Mouse (Mus musculus) urinary bladder, postnatal 14 days (tissue): ENCODE measurements around the gene Zfp39.

Experiments
- DNase-seq: peaks from one replicate; pipeline ENCODE4 v3.0.0; 2021; ENCODE audit warnings: low spot score

Zfp39 gene

DNA sequence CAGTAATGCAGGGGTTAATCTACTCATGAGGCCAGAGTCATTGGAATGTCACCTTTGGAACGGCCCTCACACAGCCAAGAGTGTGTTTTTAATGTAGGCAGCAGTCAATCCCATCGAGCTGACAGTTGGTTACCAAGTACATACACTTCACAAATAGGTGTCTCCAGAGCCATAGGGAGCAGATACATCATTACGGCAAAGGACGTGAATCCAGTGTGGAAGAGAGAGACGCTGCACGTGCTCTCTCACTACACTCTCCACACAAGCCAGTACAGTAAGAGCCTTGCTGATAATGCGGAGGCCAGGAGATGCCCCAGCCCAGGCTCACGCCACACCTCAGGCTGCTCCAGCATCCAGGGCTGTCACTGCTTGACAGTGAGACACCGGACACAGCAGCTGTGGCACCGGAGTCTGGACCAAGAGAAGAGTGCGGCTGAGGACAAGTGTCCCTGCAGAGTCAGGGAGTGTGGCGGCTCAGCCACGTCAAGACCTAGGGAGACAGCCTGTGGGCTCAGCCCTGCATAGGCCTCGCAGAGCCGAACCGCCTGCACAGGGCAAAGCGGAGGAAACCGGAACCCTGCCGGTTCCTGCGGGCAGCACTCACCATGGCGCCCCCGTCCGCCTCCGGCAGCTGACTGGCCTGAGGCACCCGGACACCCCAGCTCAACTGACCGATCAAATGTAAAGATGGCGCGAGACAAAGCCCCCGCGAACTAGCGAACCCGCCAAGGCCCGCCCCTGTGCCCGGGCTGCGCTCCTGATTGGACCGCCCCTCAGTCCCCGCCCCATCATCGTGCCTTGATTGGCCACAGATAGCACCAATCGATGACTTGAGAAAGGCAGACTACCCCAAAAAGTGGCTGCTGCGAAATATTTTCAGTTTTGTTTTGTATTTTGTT is at the start of gene Zfp39:
Gene Zfp39, minus strand, starts transcription at position 715 of the 899 bp plus-strand sequence.
- peak; percentile 95 for DNase-seq

DNA sequence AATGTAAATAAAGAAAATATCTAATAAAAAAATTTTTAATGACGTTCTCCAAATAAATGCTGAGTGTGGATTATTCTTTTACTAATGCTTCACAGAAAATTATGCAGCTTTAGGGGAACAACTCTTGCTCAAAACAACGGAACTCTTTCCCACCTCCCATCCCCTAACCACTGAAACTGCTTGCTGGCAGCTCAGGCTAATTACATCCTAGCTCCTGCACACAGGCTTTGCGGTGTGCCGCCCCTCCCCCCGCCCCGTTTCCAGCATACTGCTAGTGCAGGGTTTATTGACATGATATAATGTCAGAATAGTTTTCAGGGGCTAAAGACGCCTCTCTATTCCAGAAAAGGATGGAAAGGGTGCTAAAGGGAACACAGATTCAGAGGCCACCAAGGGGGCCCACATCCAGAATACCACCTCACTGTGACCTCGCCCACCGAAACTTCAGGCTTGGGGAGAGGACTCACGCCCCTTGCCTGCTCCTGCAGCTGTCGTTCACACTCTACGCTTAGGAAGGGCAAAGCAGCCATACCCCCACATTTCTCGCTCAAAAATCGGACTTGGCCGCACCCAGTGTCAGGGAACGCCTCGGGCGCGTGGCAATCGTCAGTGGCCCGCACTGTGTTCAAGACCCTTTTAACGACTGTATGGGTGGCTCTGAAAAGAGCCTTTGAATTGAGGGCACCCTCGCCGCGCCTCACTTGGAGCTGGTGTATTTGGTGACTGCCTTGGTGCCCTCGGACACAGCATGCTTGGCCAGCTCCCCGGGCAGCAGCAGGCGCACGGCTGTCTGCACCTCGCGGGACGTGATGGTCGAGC is 49.5 kb upstream of the Zfp39 start:
- no peak for DNase-seq

DNA sequence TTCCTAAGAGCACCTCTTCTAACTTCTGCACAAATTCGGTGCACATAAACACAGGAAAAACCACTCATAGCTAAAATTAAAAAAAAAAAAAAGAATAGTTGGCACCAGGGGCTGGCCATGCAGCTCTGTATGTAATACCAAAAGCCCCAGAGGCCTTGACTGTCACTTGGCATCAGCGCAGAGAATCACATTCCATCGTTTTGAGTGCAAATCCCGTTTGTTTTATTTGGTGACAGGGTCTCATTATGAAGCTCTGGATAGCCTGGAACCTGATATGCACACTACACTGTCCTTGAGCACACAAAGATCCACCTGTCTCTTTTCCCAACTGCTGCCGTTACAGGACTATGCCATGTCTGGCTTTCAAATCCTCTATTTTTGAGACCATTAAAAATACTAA is 47.2 kb upstream of the Zfp39 start:
- DNase-seq = no peak

DNA sequence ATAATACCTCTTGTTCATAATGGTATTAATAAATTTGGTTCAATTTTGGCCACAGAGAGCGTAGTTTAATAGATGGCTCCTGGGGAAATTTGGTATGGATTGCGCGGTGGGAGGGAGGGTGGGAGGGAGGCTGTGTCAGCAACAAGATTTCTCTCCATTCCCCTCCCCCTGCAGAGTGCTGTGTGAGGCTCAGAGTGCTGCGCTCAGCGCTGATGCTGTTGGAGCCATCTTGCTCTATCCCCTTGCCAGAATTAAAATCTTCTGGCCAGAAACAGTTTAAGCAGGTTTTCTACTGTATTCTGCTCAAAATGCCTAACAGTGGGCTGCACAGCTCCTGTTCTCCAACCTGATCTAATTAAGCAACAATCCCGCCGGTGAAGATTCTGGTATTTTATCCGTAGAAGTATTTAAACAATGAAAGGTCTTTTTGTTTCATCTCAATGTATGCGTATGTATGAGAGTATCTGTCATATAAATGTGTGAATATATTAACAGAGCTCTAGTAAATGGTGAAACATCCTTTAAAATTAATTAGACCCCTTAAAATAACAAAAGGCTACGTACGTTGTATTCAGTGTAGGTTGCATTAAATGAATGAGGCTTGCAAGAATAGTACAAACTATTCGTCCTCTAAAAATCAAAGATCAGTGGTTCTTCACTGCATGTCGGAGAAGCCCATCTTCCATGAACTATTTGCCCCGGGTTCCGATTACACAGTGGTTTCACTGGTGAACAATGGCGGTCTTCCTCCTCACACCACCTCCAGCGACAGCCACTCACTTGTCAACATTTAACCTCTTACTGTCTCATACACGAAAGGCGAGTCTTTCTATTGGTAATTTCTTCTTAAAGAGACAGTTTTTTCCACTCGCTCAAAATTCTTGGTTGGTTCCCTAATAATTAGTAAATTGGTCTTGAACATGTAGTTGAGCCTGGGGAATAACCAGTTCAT is 45.7 kb upstream of the Zfp39 start:
- no peak for DNase-seq

DNA sequence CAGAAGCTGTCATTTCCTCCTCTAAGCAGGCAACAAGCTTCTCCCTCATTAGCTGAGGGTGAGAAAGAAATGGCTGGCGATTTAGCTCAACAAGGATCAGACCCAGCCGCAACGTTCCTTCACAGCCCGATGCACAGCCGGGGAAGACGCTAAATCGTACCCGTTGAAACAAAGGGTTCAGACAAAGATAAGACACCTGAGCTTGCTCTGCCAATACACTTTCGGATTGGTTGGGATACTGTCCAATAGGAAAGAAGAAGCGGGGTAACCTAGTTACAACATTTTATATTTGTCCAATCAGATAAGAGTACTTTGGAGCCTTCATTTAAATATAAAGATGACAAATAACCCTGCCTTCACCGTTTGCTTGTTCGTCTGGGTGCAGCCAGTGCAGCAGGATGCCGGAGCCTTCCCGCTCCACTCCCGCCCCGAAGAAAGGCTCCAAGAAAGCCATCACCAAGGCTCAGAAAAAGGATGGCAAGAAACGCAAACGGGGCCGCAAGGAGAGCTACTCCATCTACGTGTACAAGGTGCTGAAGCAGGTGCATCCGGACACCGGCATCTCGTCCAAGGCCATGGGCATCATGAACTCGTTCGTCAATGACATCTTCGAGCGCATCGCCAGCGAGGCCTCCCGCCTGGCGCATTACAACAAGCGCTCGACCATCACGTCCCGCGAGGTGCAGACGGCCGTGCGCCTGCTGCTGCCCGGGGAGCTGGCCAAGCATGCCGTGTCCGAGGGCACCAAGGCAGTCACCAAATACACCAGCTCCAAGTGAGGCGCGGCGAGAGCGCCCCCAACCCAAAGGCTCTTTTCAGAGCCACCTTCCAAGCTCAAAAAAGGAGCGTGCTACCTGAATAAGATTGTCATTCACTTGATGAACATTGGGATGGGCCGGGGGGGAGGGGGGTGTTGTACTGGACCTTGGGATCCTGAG is 44.8 kb upstream of the Zfp39 start, which contains the start of gene Hist3h2ba:
Gene Hist3h2ba, plus strand, starts transcription at position 379 of the 938 bp plus-strand sequence.
- no peak for DNase-seq

DNA sequence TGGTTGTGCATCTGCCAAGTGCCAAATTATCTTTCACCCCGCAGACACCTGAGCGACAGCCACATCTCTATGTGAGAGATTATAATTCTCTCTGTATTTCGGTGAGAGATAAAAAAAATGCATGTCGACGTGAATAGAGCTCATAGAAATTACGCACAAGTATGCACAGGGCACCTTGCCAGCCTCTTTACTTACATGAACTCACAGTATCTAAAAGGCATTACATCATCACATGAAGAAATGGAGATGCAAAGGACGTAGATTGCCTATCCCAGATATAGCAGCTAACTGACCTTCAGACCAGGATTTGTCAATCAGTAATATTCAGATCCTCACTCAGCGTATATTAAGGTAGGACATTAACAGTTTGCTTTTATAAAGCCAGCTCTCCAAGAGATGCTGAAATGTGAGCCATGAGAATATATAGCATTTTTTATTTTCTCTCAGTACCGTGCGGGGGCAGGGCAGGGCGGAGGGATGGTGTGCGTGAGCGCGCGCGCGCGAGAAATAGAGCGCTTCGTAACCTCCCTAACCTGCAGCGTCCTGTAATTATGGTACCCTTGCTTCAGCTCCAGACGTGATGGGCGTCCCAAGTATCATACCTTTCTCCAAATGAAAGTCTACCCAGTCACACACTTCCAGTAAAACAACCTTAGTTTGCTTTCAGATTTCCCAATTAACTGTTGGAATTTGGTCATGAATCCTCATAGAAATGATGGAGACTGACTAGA is 43.9 kb upstream of the Zfp39 start:
- DNase-seq = no peak

DNA sequence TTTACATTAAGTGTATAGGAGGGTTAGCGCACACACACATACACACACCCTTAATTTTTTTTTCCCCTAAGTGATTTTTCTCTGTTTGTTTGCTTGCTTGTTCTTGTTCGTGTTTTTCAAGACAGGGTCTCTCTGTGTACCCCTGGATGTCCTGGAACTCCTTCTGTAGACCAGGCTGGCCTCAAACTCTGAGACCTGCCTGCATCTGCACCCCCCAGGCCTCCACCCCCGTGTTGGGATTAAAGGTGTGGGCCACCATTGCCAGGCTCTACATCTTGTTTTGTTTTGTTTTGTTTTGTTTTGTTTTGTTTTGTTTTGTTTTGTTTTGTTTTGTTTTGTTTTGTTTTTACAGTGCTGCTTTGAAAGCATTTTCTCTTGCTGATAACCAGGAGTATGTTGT is 43.3 kb upstream of the Zfp39 start:
- DNase-seq = no peak

DNA sequence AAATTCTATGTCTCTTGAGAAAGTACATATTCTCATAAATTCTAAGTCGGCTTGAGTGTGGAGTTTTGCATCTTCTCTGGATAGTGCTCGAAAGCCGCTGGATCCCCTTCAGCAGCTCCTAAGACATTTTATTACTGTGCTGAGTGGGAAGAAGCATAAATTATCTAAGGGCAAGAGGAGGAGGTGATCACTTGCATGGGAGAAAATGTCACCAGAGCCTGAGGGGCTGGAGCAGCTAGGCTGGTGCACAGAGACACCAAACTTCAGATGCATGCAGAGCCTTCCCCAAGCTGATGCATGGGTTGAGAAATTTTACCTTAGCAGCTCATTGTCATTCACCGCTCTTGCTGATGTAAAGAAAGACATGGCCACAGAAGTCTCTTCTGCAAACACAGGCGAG is 40.1 kb upstream of the Zfp39 start:
- no peak for DNase-seq

DNA sequence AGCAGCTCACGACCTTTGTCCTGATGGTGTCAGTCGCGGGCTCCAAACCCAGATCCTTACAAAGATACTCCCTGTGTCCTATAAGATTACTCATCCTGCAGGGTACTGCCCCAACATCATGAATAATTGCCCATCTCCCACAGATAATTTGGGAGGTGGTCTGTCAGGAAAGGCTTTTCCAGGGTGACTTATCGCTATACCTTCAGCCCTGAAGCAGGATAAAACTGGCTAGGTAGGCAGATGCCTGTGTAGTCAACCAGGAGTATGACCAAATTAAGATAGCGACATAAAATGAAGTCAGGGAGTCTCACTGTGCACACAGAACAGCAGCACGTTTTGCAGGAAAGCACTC is 35.0 kb upstream of the Zfp39 start:
- no peak for DNase-seq

DNA sequence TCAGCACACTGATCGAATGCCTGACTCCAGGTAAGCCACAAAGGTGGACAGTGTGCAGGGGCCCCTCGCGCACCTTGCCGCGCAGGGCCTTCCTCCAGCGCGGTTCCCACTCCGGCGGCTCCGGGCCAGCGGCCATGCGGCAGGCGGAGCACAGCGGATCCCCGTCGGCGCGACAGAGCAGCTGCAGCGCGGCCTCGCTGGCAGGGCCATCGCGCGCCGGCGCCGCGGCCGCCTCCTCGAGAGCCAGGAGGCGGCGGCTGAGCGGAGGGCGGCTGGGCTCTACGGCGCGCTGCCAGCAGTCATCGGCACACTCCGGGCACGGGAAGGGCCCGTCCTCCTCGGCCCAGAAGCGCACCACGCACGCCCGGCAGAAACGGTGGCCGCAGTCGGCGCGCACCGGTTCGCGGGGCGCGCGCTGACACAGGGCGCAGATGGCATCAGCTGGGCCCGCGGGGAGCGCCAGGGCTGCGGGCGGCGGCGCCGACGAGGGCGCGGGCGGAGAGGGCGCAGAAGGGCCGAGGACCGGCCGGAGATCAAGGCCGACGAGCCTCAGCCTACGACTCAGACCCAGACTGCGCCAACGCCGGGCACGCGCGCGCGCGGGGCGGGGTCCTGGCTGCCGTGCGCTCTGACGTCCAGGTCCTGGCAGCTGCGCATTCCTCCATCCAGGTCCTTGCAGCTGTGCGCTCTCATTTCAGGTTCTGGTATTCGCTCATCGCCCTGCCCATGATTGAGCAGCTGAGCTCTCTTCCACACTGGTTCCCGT is 34.5 kb upstream of the Zfp39 start, which contains the start of gene Rnf187:
Gene Rnf187, minus strand, starts transcription at position 595 of the 766 bp plus-strand sequence.
- DNase-seq = peak; percentile 91

DNA sequence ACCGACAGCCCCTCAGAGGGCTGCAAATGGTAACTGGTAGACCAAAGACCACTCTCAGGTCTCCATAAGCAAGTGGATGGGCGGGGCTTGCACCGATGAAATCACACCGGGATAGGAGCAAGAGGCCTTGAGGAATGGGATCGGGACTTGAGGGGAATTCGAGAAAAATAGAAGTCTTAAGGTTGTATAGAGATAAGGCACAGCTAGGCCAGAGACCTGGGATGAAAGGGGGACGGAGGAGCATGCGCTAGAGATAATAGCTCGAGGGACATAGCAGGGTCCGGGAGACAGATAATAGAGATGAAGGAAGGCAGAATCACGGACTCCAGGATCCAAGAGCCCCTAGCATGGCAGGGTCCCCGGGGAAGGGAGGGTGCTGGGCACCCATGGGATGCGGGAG is 33.9 kb upstream of the Zfp39 start:
- no peak for DNase-seq

DNA sequence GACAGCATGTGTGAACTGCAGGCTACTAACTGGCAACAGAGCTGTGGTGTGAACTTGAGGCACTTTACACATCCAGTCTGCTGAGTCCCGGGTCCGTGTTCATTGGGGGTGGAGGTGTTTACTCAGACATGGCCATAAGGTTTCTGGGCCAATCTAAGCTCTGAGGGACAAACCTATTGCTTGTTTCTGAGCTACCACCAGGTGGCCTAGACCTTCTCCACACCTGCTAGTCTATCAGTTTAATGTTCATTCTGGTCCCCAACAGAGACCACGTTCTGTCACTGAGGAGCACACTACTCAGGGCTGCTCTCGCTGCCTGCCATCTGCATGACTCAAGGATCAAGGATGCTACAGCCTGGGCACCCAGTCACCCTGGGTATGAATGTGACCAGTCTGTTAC is 27.6 kb upstream of the Zfp39 start:
- DNase-seq = no peak

DNA sequence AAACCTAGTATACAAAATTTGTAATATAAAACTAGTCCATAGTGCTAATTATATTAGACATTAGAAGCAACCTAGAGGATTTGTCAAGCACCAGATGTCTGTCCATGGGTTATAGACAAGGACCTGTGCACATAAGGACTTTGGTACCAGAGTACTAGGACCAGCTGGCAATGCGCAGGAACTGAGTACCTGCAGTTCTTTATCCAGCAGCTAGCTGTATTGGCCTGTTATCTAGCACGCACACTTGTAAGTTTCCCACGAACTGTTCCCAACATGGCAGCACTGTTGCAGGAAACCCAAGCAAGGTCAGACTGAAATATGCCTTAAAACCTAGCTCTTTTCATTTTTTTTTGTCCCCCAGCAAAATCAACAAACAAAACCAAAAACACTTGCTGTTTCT is 26.2 kb upstream of the Zfp39 start:
- no peak for DNase-seq

DNA sequence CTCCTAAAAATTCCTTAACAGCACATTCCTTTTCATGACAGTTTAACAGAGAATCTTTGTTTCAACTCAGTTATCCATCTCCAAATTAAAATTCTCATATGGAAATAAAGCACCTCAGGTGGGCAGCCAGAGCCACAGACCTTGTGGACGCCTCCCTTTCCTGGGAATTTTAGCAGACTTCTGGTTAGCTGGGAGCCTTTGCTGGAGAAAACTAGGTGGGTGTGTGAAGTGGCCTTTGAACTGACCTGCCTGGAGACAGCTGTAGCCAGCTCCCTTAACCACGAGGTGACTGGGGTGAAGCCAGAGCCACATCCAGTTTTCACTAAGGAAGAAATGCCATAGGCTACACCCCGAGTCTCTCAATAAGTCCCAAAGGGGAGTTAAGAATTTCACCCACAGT is 25.6 kb upstream of the Zfp39 start:
- no peak for DNase-seq

DNA sequence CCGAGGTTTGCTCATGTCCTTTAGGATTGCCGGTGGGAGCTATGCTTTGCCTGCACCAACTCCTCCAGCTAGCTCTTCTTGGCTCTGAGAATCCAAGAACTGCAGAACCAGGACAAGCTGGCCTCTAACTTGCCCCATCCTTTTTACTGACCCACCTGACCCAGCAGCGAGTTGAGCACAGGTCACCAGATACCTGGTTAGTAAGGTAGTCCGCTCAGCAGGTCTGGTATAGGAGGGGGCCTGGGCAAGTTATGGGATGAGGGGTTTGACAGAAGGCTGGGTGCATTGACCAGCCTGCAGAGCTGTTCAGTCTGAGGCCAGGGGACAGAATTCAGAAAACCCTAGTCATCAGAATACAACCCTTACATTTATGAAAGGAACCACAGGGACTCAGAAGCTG is 25.0 kb upstream of the Zfp39 start:
- no peak for DNase-seq

DNA sequence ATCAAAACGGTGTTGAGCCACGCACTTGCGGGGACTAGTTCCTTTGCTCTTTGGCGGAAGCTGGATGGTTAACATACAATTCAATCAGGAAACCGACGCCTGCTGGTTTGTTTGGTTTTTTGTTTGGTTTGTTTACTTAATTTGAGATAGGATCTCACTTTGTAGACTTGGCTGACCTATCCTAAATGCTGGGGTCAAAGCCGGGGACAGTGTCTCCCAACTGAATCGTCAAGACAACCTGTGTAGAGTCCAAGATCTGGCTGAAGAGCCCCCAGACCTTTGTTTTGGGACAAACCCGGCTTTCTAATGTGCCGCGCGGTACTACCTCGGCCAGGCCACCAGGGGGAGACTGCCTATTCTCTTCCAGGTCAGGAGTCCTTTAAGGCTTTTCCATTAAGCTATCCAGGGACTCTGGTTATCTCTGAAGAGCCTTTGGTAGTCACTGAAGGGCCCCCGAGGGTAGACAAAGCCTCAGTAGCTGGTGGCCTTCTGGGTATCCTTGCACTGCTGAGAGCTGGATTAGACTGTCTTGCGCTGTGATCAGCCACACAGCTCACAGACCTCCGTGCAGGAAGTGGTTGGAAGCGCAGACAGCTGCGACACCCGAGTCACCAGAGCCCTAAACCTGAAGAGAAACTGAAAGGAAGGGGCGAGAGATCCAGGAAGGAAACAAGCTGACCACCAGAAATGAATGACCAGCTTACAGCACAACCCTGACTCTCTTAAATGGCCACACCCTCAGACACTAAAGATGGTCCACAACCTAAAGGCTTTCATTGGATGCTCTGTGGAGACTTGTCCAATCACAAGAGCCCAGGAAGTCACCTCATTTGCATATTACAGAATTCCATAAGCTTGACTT is 24.0 kb upstream of the Zfp39 start:
- peak; percentile 41 for DNase-seq

DNA sequence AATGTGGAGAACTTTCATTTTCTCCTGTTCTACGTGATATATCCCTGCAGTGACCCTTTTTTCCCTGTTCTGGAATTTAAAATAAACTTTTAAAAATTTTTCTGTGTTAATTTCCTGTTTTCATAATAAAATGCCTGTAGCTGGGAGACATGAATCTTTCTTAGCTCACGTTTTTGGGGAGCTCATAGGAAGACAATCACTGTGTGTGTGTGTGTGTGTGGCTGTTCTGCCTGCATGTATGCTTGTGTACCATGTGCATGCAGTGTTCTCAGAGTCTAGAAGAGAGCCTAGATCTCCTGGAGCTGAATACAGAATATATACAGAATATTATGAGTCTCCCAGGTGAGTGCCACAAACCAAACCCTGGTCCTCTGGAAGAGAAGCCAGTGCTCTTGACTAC is 23.0 kb upstream of the Zfp39 start:
- no peak for DNase-seq

DNA sequence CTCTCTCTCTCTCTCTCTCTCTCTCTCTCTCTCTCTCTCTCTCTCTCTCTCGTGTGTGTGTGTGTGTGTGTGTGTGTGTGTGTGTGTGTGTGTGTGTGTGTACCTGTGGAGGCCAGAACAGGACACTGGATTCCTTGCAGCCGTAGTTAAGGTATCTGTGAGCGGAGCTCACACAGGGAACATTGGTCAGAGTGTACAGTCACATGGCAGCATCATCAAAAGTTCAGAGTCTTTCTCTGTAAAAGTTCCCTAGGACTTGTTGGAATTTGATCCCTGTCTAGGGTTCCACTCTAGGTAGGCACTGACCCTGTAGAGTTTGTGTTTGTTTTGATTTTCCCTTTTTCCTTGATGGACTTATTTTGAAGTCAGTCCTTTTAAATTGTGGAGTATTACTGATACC is 22.6 kb upstream of the Zfp39 start:
- DNase-seq = no peak
